12 mouse cellular contexts compared by ENCODE assay signal in the genomic region with DNA sequence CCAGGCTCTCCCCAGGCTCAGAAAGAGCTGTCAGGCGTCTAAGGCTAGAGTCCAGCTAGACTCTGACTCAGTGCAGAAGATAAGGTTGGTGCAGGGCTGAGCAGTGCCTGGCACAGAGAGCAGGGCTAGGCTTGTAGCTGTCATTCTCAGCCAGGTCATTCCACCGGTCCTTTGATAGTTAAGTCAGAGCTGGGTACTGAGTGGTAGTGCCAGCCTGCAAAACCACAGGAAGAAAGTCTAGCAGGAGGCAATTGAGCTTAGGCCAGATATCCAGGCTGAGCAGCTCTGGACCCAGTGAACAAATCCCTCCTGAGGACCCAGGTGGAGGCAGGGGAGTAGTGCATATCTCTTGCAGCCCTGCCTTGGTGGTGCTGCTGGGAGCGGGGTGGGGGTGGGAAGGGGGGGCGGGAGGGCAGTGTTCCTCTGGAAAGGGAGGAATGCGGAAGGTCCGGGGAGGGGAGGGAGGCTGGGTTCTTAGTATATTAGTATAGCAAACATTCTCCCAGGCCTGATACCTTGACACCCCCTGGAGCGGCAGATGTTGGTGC. TPM values are rescaled to one million over a fixed set of nuclear protein-coding genes. Genes with fewer than 3 reads are reported as not detected.
DNase-seq lines count a peak whose midpoint lies in the region; ATAC-seq and TF ChIP-seq lines count a peak whose summit lies in the region.
"Had no signal": no experiment of that assay in that cellular context is flagged by ENCODE, and none has a peak within 500 bp of the region (broad histone marks: within the 10 kb centered on the region; RNA-seq: fewer than 3 reads in every experiment).

No protein-coding gene starts in this region.

- H3K4me1 ChIP-seq in liver, embryonic 11.5 days (replicated peaks; ENCODE audit: control insufficient read depth, insufficient read depth, low read length) = no peaks in the 10 kb centered on the region
- no peaks in the 10 kb centered on the region for H3K4me1 ChIP-seq in liver, postnatal 0 days (ENCODE audit: insufficient read depth)
- H3K4me1 ChIP-seq in heart, postnatal 0 days (ENCODE audit: control insufficient read depth, insufficient read depth) = peaks cover 11% of the 10 kb centered on the region; the same call in 1 of the 2 replicates
- no peaks in the 10 kb centered on the region for H3K4me1 ChIP-seq in forebrain, embryonic 11.5 days (replicated peaks; ENCODE audit: control insufficient read depth, insufficient read depth, low read length)

- H3K4me2 ChIP-seq in liver, embryonic 11.5 days = no peak overlapping the region
- no peak overlapping the region for H3K4me2 ChIP-seq in liver, postnatal 0 days (ENCODE audit: low read depth, low read length)
- H3K4me2 ChIP-seq in heart, postnatal 0 days (ENCODE audit: low read depth, low read length) = no peak overlapping the region
- H3K4me2 ChIP-seq in forebrain, embryonic 11.5 days (ENCODE audit: low read depth, low read length, severe bottlenecking) = no peak overlapping the region

- TF ChIP-seq CTCF in liver, postnatal 0 days (IDR thresholded peaks at IDR 0.05; ENCODE audit: low read depth) = no peak
- no peak for TF ChIP-seq CTCF in heart, postnatal 0 days (IDR thresholded peaks at IDR 0.05; ENCODE audit: low read depth)

- 0 out of 2 replicates have a peak, but pooled peaks have one; percentile 26 for ATAC-seq in liver, embryonic 11.5 days (replicated peaks; ENCODE audit: low FRiP score)
- ATAC-seq in liver, postnatal 0 days = no peak
- peak; percentile 76 for ATAC-seq in heart, postnatal 0 days (ENCODE audit: insufficient read depth, low read depth)
- ATAC-seq in forebrain, embryonic 11.5 days (replicated peaks; ENCODE audit: low FRiP score) = no peak

- DNase-seq in liver, embryonic 11.5 days (ENCODE audit: low spot score) = no peak
- no peak for DNase-seq in liver, postnatal 0 days
- DNase-seq in brain, adult 2 months (ENCODE audit: low read depth, low spot score) = peak; percentile 6
- DNase-seq in heart, postnatal 0 days (ENCODE audit: low spot score) = peak; percentile 23
- DNase-seq in lung, postnatal 36 days = peak; percentile 17
- no peak for DNase-seq in kidney, postnatal 25 days
- DNase-seq in spleen, adult 18-20 months = no peak
- DNase-seq in forebrain, embryonic 11.5 days (ENCODE audit: low spot score) = no peak
- DNase-seq: gastrocnemius, postnatal 14 days; thymus, postnatal 36 days had no signal

- WGBS in liver, embryonic 11.5 days = 49% methylated on average over 7 of the region's 7 CpGs
- WGBS in liver, postnatal 0 days (ENCODE audit: insufficient replicate concordance) = 53% methylated on average over 7 of the region's 7 CpGs
- 16% methylated on average over 6 of the region's 7 CpGs for WGBS in heart, postnatal 0 days
- 80% methylated on average over 6 of the region's 7 CpGs for WGBS in forebrain, embryonic 11.5 days

- TF ChIP-seq EP300 in liver, postnatal 0 days (IDR thresholded peaks at IDR 0.05; ENCODE audit: low read depth) = no peak
- TF ChIP-seq EP300 in heart, postnatal 0 days (IDR thresholded peaks at IDR 0.05; ENCODE audit: low read depth) = no peak

- no peaks in the 10 kb centered on the region for H3K9me3 ChIP-seq in liver, embryonic 11.5 days (ENCODE audit: control insufficient read depth, low read length)
- no peaks in the 10 kb centered on the region for H3K9me3 ChIP-seq in liver, postnatal 0 days (ENCODE audit: low read length)
- H3K9me3 ChIP-seq in heart, postnatal 0 days (replicated peaks; ENCODE audit: control insufficient read depth, low read length) = no peaks in the 10 kb centered on the region
- no peaks in the 10 kb centered on the region for H3K9me3 ChIP-seq in forebrain, embryonic 11.5 days (ENCODE audit: control insufficient read depth, low read length)
- H3K9me3 ChIP-seq: G1E had no signal

- H3K27me3 ChIP-seq in liver, embryonic 11.5 days (replicated peaks; ENCODE audit: control insufficient read depth, insufficient read depth, low read length) = no peaks in the 10 kb centered on the region; the same call in 1 of the 2 replicates
- H3K27me3 ChIP-seq in liver, postnatal 0 days (ENCODE audit: insufficient read depth, low read length) = no peaks in the 10 kb centered on the region
- H3K27me3 ChIP-seq in heart, postnatal 0 days (ENCODE audit: control insufficient read depth, insufficient read depth, low read length) = no peaks in the 10 kb centered on the region
- H3K27me3 ChIP-seq in forebrain, embryonic 11.5 days (ENCODE audit: control insufficient read depth, insufficient read depth, low read length) = no peaks in the 10 kb centered on the region

- no peaks in the 10 kb centered on the region for H3K36me3 ChIP-seq in liver, embryonic 11.5 days (ENCODE audit: control insufficient read depth, insufficient read depth, low read length)
- H3K36me3 ChIP-seq in liver, postnatal 0 days (replicated peaks; ENCODE audit: insufficient read depth, low read length) = no peaks in the 10 kb centered on the region
- no peaks in the 10 kb centered on the region for H3K36me3 ChIP-seq in heart, postnatal 0 days (replicated peaks; ENCODE audit: control insufficient read depth, insufficient read depth, low read length)
- H3K36me3 ChIP-seq in forebrain, embryonic 11.5 days (ENCODE audit: control insufficient read depth, insufficient read depth, low read length) = no peaks in the 10 kb centered on the region
- H3K36me3 ChIP-seq: G1E had no signal

- no peak overlapping the region for H3K9ac ChIP-seq in liver, embryonic 11.5 days (ENCODE audit: low read depth, low read length)
- H3K9ac ChIP-seq in liver, postnatal 0 days (replicated peaks) = no peak overlapping the region
- no peak overlapping the region for H3K9ac ChIP-seq in heart, postnatal 0 days (replicated peaks; ENCODE audit: low read depth, low read length)
- H3K9ac ChIP-seq in forebrain, embryonic 11.5 days (ENCODE audit: low read length) = no peak overlapping the region

- no peak overlapping the region for H3K4me3 ChIP-seq in liver, embryonic 11.5 days (ENCODE audit: low read depth, low read length)
- no peak overlapping the region for H3K4me3 ChIP-seq in liver, postnatal 0 days (ENCODE audit: low read depth, low read length)
- no peak overlapping the region for H3K4me3 ChIP-seq in heart, postnatal 0 days (ENCODE audit: low read depth, low read length)
- no peak overlapping the region for H3K4me3 ChIP-seq in forebrain, embryonic 11.5 days (ENCODE audit: low read depth, low read length)

- no peak overlapping the region for H3K27ac ChIP-seq in liver, embryonic 11.5 days (ENCODE audit: low read depth, low read length)
- H3K27ac ChIP-seq in liver, postnatal 0 days (ENCODE audit: low read depth) = no peak overlapping the region
- peak overlapping the region; percentile 34 for H3K27ac ChIP-seq in heart, postnatal 0 days (ENCODE audit: low read depth)
- H3K27ac ChIP-seq in forebrain, embryonic 11.5 days (ENCODE audit: low read depth, low read length) = no peak overlapping the region
- H3K27ac ChIP-seq: kidney, postnatal 0 days had no signal

RNA-seq across cellular contexts. Expression of gene Zfp90, which starts 36.6 kb away (rescaled TPM):
- polyA plus RNA-seq in liver, embryonic 11.5 days (2014; fragmentation: Nextera tagmentation; extraction: Ambion mirVana) = 7.9 and 9.2 TPM in 2 replicates
- 2.8 and 2.9 TPM in 2 replicates for polyA plus RNA-seq in liver, postnatal 0 days (2015; fragmentation: Nextera tagmentation; extraction: Ambion mirVana)
- total RNA-seq in heart, postnatal 0 days (2014; rRNA removed; ENCODE audit: low replicate concordance) = 8.7 and 11.5 TPM in 2 replicates
- 8.2 and 10.7 TPM in 2 replicates for polyA plus RNA-seq in heart, postnatal 0 days (2015; fragmentation: Nextera tagmentation; extraction: Ambion mirVana)
- 32.8 and 34.0 TPM in 2 replicates for polyA plus RNA-seq in forebrain, embryonic 11.5 days (2014; fragmentation: Nextera tagmentation; extraction: Ambion mirVana)
- polyA plus RNA-seq: G1E had no signal

RNA-seq across cellular contexts. Expression of gene Smpd3, which starts 40.8 kb away (rescaled TPM):
- 1.3 and 2.2 TPM in 2 replicates for polyA plus RNA-seq in liver, embryonic 11.5 days (2014; fragmentation: Nextera tagmentation; extraction: Ambion mirVana)
- 1.2 and 1.3 TPM in 2 replicates for polyA plus RNA-seq in liver, postnatal 0 days (2015; fragmentation: Nextera tagmentation; extraction: Ambion mirVana)
- total RNA-seq in heart, postnatal 0 days (2014; rRNA removed; ENCODE audit: low replicate concordance) = 6.5 and 8.0 TPM in 2 replicates
- polyA plus RNA-seq in heart, postnatal 0 days (2015; fragmentation: Nextera tagmentation; extraction: Ambion mirVana) = 2.4 and 2.5 TPM in 2 replicates
- 11.1 and 11.8 TPM in 2 replicates for polyA plus RNA-seq in forebrain, embryonic 11.5 days (2014; fragmentation: Nextera tagmentation; extraction: Ambion mirVana)
- total RNA-seq: G1E had no signal
- polyA plus RNA-seq: G1E had no signal

Comparison
In these comparisons a context has a peak if more than half of its experiments do, and no peak if none do; other contexts are left out.
1. ATAC-seq: peak in liver, embryonic 11.5 days (single experiment) and heart, postnatal 0 days (single experiment); none in liver, postnatal 0 days (single experiment) and forebrain, embryonic 11.5 days (single experiment).
2. DNase-seq: peak in brain, adult 2 months (single experiment), heart, postnatal 0 days (single experiment) and lung, postnatal 36 days (single experiment); none in liver, embryonic 11.5 days (single experiment), liver, postnatal 0 days (single experiment), kidney, postnatal 25 days (0 of 2), spleen, adult 18-20 months (0 of 2) and forebrain, embryonic 11.5 days (single experiment).